Mouse (Mus musculus): ENCODE results near the gene Per1. TPM values are rescaled to one million over a fixed set of nuclear protein-coding genes. Genes with fewer than 3 reads are reported as not detected.

The Per1 gene
- 4.5 TPM for polyA plus RNA-seq (2012; fragmentation: generic; extraction: Trizol)
- long read RNA-seq, experiment 1, partial matches to known transcripts = 2 of 2 reads
- long read RNA-seq, experiment 1, other reads (novel, unspliced or antisense) = 0 of 2 reads
- long read RNA-seq, experiment 2, partial matches to known transcripts = 2 of 2 reads
- long read RNA-seq, experiment 2, other reads (novel, unspliced or antisense) = 0 of 2 reads

DNA sequence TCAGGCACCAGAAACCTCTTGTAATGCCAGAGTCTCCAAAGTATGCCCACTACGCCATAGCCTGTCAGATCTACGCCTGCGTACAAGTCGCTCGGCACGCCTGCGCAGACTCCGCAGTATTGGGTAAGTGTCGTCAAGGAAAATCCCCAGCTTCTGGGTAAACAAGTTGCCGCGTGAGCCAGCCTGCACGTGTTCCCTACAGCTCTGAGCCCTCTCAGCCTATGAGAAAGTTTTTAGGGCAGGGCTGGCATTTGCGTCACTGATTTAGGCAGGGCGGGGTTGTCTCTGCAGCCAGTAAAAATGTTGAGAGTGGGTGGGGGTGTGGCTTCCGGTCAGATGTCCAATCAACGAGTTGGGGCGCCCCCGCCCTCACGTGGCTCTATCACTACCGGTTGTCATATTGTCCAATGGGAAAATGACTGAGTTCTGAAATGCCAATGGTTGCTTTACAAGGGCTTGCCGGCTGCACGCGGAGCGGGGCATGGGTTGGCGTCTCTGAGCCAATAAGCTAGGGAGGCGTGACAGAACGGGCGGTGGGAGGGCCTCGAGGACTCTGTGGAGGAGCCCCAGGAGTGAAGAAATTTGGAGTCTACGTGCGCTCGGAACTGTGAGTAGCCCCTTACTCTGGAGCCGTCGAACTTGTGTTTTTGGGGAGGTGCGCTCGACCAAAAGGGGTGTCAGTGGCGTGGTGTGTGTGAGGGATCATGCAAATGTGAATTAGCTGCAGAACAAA is at the start of gene Per1:
TSS of gene Per1 (plus strand) at position 521 of the 733 bp plus-strand sequence.
- peaks cover 30% of the 10 kb centered on the region for H3K79me2 ChIP-seq (ENCODE audit: control insufficient read depth, insufficient read depth)
- TF ChIP-seq MYOG (IDR thresholded peaks at IDR 0.05; ENCODE audit: control insufficient read depth, extremely low read depth, insufficient read length) (no peak), MAX (IDR thresholded peaks at IDR 0.05) (peak; percentile 99), MYOD1 (IDR thresholded peaks at IDR 0.05; ENCODE audit: control insufficient read depth, insufficient read length, low read depth) (no peak), FOSL1 (IDR thresholded peaks at IDR 0.05; ENCODE audit: insufficient read depth, low read length, poor library complexity, severe bottlenecking) (no peak), USF1 (IDR thresholded peaks at IDR 0.05; ENCODE audit: low read depth) (peak; percentile 83), CTCF (IDR thresholded peaks at IDR 0.05; ENCODE audit: control insufficient read depth, insufficient read depth, insufficient read length) (no peak), CEBPB (IDR thresholded peaks at IDR 0.05; ENCODE audit: low read depth) (peak; percentile 53)
- peaks cover 6% of the 10 kb centered on the region for H3K79me3 ChIP-seq (ENCODE audit: low read depth)
- H3K27me3 ChIP-seq (ENCODE audit: control insufficient read depth, insufficient read depth, insufficient read length) = no peaks in the 10 kb centered on the region
- H3ac ChIP-seq (ENCODE audit: control insufficient read depth, insufficient read length, low read depth) = peak within 1 kb of the TSS; percentile 63
- H3K4me3 ChIP-seq (ENCODE audit: insufficient read depth, poor library complexity, severe bottlenecking) = peak within 1 kb of the TSS; percentile 32
- H3K36me3 ChIP-seq (ENCODE audit: control insufficient read depth, insufficient read depth) = peaks cover 19% of the 10 kb centered on the region

DNA sequence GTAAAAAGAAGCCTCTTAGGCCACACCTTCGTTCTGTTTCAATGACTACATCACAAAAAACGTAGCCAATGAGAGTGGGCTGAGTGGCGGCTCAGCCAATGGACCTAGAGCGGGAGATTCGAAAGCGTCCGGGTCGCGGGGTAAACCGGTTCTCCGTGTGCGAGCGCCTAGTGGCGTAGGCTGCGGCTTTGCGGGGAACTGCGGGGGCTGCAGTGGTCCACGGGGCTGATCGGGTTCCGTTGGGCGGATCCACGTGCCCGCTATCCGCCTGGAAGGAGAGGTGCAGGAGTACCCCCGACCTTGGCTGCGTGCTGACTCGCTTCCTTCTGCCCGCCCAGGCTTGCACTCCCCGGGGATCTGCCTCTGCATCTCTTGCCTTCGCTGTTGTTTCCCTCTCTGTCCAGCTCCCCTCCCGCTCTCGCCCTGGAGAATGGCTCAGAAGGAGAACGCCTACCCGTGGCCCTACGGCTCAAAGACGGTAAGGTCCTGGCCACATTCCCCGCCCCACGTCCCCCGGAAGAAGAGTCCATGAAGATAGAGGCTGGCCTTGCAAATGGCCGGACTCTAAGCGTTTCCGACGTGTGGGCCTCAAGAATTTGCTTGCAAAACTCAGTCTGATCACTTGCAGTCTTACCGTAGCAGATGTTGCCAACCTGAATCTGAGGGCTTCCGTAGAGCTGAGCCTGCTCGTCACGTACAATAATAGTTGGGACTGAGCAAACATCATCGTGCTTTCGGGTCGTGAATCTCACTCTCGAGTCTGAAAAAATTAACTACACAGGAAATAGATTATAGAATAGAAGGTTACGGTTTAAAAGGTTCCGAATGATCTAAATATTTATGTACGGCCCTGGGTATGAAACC is 49.3 kb upstream of the Per1 start, which contains the start of gene Aurkb:
TSS of gene Aurkb (plus strand) at position 117 of the 864 bp plus-strand sequence.
- peak within 1 kb of the TSS; percentile 88 for H3K4me3 ChIP-seq (ENCODE audit: insufficient read depth, poor library complexity, severe bottlenecking)
- H3ac ChIP-seq (ENCODE audit: control insufficient read depth, insufficient read length, low read depth) = peak within 1 kb of the TSS; percentile 83
- no peaks in the 10 kb centered on the region for H3K27me3 ChIP-seq (ENCODE audit: control insufficient read depth, insufficient read depth, insufficient read length)
- peaks cover 46% of the 10 kb centered on the region for H3K79me3 ChIP-seq (ENCODE audit: low read depth)
- TF ChIP-seq USF1 (IDR thresholded peaks at IDR 0.05; ENCODE audit: low read depth) (no peak), CEBPB (IDR thresholded peaks at IDR 0.05; ENCODE audit: low read depth) (no peak), MAX (IDR thresholded peaks at IDR 0.05) (peak; percentile 84)
- peaks cover 52% of the 10 kb centered on the region for H3K79me2 ChIP-seq (ENCODE audit: control insufficient read depth, insufficient read depth)
- H3K36me3 ChIP-seq (ENCODE audit: control insufficient read depth, insufficient read depth) = peaks cover 34% of the 10 kb centered on the region

DNA sequence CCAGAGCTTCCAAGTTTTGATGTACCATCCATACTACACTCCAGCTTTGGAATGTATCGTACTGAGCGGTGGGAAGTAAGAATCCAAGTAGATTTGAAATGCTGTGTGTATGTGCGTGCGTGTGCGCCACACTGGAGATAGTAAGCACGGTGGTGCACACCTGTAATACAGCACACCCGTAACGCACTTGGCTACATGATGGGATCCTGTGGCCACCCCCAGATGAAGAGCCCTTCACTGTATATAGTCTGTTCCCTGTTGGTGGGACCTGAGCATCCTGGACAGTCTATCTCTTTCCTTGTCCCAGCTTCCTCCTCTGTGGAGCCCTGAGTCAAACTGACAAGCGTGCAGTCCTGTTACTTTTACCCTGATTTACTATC is 48.6 kb upstream of the Per1 start:
- Histone ChIP-seq H3K79me2 (ENCODE audit: control insufficient read depth, insufficient read depth) (peaks cover 57% of the 10 kb centered on the region), H3K79me3 (ENCODE audit: low read depth) (peaks cover 46% of the 10 kb centered on the region), H3K4me3 (ENCODE audit: insufficient read depth, poor library complexity, severe bottlenecking) (peak overlapping the region; percentile 88), H3K27me3 (ENCODE audit: control insufficient read depth, insufficient read depth, insufficient read length) (no peaks in the 10 kb centered on the region), H3K36me3 (ENCODE audit: control insufficient read depth, insufficient read depth) (peaks cover 40% of the 10 kb centered on the region), H3ac (ENCODE audit: control insufficient read depth, insufficient read length, low read depth) (peak overlapping the region; percentile 65)
- no peak for TF ChIP-seq MYOG (IDR thresholded peaks at IDR 0.05; ENCODE audit: control insufficient read depth, extremely low read depth, insufficient read length)
- no peak for TF ChIP-seq MAX (IDR thresholded peaks at IDR 0.05)
- TF ChIP-seq USF1 (IDR thresholded peaks at IDR 0.05; ENCODE audit: low read depth) = no peak
- no peak for TF ChIP-seq MYOD1 (IDR thresholded peaks at IDR 0.05; ENCODE audit: control insufficient read depth, insufficient read length, low read depth)
- TF ChIP-seq CEBPB (IDR thresholded peaks at IDR 0.05; ENCODE audit: low read depth) = no peak
- no peak for TF ChIP-seq FOSL1 (IDR thresholded peaks at IDR 0.05; ENCODE audit: insufficient read depth, low read length, poor library complexity, severe bottlenecking)
- TF ChIP-seq CTCF (IDR thresholded peaks at IDR 0.05; ENCODE audit: control insufficient read depth, insufficient read depth, insufficient read length) = no peak

DNA sequence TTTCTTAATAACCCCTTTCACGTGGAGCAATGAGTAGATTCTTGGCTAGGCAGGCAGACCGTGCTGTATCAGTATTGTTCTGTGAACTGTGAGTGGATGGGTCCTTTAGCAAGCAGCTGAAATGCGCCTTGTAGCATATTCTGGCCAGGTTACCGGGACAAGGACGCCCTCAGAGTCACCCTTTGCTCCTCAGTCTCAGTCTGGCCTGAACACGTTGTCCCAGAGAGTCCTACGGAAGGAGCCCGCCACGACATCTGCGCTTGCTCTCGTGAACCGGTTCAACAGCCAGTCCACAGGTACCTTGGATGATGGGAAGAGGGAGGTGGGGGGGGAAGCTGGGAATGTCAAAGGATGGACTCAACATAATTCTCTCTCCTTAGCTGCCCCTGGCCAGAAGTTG is 47.4 kb upstream of the Per1 start:
- peaks cover 48% of the 10 kb centered on the region for H3K36me3 ChIP-seq (ENCODE audit: control insufficient read depth, insufficient read depth)
- no peak overlapping the region for H3ac ChIP-seq (ENCODE audit: control insufficient read depth, insufficient read length, low read depth)
- peaks cover 62% of the 10 kb centered on the region for H3K79me2 ChIP-seq (ENCODE audit: control insufficient read depth, insufficient read depth)
- no peaks in the 10 kb centered on the region for H3K27me3 ChIP-seq (ENCODE audit: control insufficient read depth, insufficient read depth, insufficient read length)
- peaks cover 50% of the 10 kb centered on the region for H3K79me3 ChIP-seq (ENCODE audit: low read depth)
- TF ChIP-seq MYOG (IDR thresholded peaks at IDR 0.05; ENCODE audit: control insufficient read depth, extremely low read depth, insufficient read length) (no peak), MAX (IDR thresholded peaks at IDR 0.05) (no peak), USF1 (IDR thresholded peaks at IDR 0.05; ENCODE audit: low read depth) (no peak), CEBPB (IDR thresholded peaks at IDR 0.05; ENCODE audit: low read depth) (no peak), FOSL1 (IDR thresholded peaks at IDR 0.05; ENCODE audit: insufficient read depth, low read length, poor library complexity, severe bottlenecking) (no peak), MYOD1 (IDR thresholded peaks at IDR 0.05; ENCODE audit: control insufficient read depth, insufficient read length, low read depth) (no peak), CTCF (IDR thresholded peaks at IDR 0.05; ENCODE audit: control insufficient read depth, insufficient read depth, insufficient read length) (no peak)
- H3K4me3 ChIP-seq (ENCODE audit: insufficient read depth, poor library complexity, severe bottlenecking) = no peak overlapping the region

DNA sequence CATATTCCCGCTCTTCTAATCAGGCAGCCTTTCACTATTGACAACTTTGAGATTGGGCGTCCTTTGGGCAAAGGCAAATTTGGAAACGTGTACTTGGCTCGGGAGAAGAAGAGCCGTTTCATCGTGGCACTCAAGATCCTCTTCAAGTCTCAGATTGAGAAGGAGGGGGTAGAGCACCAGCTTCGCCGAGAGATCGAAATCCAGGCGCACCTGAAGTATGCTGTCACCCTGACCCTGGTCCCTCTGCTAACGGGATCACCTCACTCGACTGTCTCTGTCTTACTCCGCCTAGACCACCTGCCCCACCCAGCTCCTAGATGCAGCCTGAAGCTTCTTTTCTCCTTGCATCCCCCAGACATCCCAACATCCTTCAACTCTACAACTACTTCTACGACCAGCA is 46.9 kb upstream of the Per1 start:
- Histone ChIP-seq H3K36me3 (ENCODE audit: control insufficient read depth, insufficient read depth) (peaks cover 52% of the 10 kb centered on the region), H3K4me3 (ENCODE audit: insufficient read depth, poor library complexity, severe bottlenecking) (no peak overlapping the region)
- TF ChIP-seq CTCF (IDR thresholded peaks at IDR 0.05; ENCODE audit: control insufficient read depth, insufficient read depth, insufficient read length) (no peak), MYOD1 (IDR thresholded peaks at IDR 0.05; ENCODE audit: control insufficient read depth, insufficient read length, low read depth) (no peak)

More for the DNA sequence above, 46.9 kb upstream of the Per1 start:
- no peak overlapping the region for H3ac ChIP-seq (ENCODE audit: control insufficient read depth, insufficient read length, low read depth)
- H3K79me3 ChIP-seq (ENCODE audit: low read depth) = peaks cover 50% of the 10 kb centered on the region
- H3K27me3 ChIP-seq (ENCODE audit: control insufficient read depth, insufficient read depth, insufficient read length) = no peaks in the 10 kb centered on the region
- peaks cover 62% of the 10 kb centered on the region for H3K79me2 ChIP-seq (ENCODE audit: control insufficient read depth, insufficient read depth)

All from C2C12 (cell line).